Mouse (Mus musculus) embryonic stem cell, embryonic (primary cell): ENCODE measurements around the gene Lmnb2.

Source experiments
- CTCF ChIA-PET, 4 experiments: fragments of 300-600 bp in 2 of 4; fragments of 350-600 bp in 2 of 4; sonication (Branson Sonifier 250); formaldehyde crosslinking; loops; one replicate each; lab custom pipeline; 2022; ENCODE audit warnings: inconsistent platforms in 2 of 4; lab: Charles Lee
- POLR2A ChIA-PET, 4 experiments: fragments of 300-600 bp in 2 of 4; fragments of 350-600 bp in 2 of 4; sonication (Branson Sonifier 250); formaldehyde crosslinking; loops; one replicate each; lab custom pipeline; 2022; ENCODE audit warnings: antibody characterized with exemption in 4 of 4, inconsistent platforms in 1 of 4; lab: Charles Lee

The Lmnb2 gene

DNA sequence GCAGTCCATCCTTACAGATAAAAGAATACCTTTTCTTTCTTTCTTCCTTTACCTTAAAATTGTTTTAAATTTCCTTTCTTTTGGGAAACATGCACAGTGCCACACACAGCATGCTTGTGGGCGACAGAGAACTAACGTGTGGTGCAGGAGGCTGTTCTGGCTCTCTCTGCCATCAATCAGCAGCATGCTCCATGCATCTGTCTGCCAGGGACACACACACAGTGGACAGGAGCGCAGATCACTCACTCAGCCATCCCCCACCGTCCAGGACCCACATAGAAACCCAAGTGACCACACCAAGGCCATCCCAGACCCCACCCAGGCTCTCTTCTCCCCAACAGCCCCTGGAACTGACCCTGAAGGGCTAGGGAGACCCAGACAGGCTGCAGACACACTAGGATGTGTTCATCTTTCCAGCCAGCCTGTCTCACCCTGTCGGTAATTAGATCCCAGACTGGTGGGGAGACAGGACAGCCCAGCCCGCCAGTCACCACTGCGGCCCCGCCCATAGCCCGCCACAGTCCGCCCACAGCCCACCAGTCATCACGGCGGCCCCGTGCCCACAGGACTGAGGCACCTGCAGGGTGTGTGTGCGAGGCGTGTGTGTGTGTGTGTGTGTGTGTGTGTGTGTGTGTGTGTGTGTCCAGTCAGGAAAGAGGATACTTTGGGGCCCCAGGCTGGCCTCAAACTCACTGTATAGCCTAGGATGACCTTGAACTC is 20.9 kb upstream of the Lmnb2 start:
- CTCF ChIA-PET = interaction anchor here in 3 of 4 experiments (0.5 to 2.6 kb wide), 9 partner anchors 8 to 58 kb away, joined by 3 to 22 read pairs (median 7); partner anchors contain the start of gene Gadd45b (in 2 of the 3)
- POLR2A ChIA-PET = interaction anchor here in 3 of 4 experiments (0.7 to 26.8 kb wide), 26 partner anchors 8 to 462 kb away, joined by 3 to 1108 read pairs (median 7); partner anchors contain the start of genes Gadd45b (in 3 of the 3), Lmnb2 (in 2 of the 3), Ap3d1 (in 1 of the 3) and Slc39a3 (in 1 of the 3)

DNA sequence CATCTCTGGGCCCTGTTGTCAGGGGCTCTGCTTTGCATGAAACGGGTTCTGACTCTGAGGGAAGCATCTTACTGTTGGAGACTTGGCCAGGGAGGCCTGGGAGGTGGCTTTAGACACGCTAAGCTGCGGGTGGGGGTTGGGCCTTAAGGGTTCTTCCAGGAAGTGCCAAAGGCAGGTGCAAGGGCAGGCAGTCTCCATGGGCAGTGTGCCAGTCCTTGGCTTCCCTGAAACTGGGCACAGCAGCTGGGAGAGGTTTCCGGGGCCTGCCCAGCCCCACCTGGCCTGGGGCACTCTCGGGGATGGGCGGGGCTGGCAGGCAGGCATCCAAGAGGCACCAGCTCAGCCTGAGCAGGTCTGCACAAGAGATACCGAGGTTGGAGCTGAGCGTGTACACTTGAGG is 19.6 kb upstream of the Lmnb2 start:
- ChIA-PET POLR2A (interaction anchor here (0.7 to 26.8 kb wide), 28 partner anchors 3 to 315 kb away, joined by 3 to 1108 read pairs (median 4); partner anchors contain the start of genes Gadd45b (in 4 of the 4), Amh (in 1 of the 4), Csnk1g2 (in 1 of the 4) and Eef2 (in 1 of the 4)), CTCF (interaction anchor here (0.6 to 2.3 kb wide), 10 partner anchors 8 to 53 kb away, joined by 3 to 16 read pairs (median 4); partner anchors contain the start of gene Gadd45b (in 2 of the 4))

DNA sequence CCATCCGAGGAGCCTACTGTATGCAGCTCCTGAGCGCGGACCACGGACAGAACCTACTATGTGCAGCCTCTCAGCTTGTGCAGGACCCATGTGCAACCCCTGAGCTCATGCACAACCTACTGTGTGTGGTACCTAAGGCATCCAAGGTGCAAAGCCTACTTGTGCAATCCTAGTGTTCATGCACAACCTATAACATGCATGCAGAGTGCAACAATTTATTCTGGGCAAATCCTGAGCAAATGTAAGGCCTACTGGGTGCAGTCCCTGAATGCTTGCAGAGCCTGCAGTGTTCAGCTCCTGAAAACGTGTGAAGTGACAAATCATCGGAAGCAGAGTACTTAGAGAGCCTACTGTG is 18.7 kb upstream of the Lmnb2 start:
- CTCF ChIA-PET = interaction anchor here (0.6 to 2.3 kb wide), 18 partner anchors 8 to 62 kb away, joined by 3 to 16 read pairs (median 4); partner anchors contain the start of gene Timm13 (in 1 of the 4)

DNA sequence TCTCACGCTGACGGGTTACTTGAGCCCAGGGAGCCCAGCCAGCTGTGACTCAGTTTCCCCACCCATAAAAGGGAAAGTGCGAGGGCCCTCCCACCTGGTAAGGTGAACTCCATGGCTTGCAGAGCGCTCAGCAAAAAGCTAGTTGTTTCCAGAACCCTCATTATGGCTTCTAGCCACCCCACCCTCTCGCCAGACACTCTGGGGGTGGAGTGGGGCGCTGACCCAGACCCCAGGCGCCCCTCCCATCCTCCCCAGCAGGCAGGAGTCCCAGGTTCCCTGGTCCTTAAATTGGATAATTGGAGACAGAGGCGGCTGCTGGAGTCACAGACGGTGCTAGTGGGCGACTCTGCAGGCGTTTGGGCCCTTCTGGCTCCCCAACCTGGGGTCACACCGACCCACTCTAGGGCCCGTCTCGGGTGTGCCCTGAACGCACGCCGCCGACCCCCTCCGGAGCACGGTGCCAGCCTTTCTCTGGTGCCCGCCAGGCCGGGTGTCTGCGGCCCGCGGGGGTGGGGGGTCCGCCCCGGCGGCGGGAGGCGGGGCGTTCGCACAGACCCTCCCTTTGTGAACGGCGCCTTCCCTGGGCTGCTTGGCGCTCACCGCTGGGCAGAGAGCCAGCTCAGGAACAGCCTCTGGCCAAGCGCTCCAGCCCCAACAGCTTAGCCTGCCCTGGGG is 18.2 kb upstream of the Lmnb2 start:
- ChIA-PET POLR2A (interaction anchor here in 3 of 4 experiments (0.8 to 26.8 kb wide), 26 partner anchors 4 to 314 kb away, joined by 3 to 1108 read pairs (median 6); partner anchors contain the start of genes Csnk1g2 (in 1 of the 3), Eef2 (in 1 of the 3), Gadd45b (in 1 of the 3) and Lmnb2 (in 1 of the 3)), CTCF (interaction anchor here (0.6 to 2.3 kb wide), 17 partner anchors 8 to 62 kb away, joined by 3 to 16 read pairs (median 4); partner anchors contain the start of gene Timm13 (in 1 of the 4))

More for the DNA sequence above, 18.7 kb upstream of the Lmnb2 start:
- POLR2A ChIA-PET = interaction anchor here in 3 of 4 experiments (0.8 to 26.8 kb wide), 29 partner anchors 4 to 315 kb away, joined by 3 to 1108 read pairs (median 4); partner anchors contain the start of genes Gadd45b (in 2 of the 3), Csnk1g2 (in 1 of the 3), Eef2 (in 1 of the 3) and Lmnb2 (in 1 of the 3)

DNA sequence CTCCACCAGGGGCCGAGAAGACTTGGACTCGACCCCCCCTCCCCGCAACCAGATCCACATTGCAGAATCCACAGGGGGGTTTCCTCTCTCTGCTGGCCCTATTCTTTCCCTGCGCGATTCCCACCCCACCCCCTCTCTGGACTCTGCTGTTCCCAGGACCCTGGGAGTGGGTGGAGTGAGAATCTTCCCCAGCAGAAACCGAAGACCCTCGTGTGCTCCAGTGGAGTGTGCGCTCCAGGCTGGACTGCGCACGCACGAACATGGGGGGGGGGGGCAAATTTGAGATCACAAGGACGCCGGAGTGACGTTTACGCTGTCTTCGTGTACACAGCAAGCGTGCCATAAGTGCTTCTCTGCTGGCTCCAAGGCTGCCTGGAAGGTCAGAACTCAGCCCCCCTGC is 17.7 kb upstream of the Lmnb2 start:
- ChIA-PET CTCF (interaction anchor here in 3 of 4 experiments (0.9 to 4.2 kb wide), 10 partner anchors 11 to 63 kb away, joined by 3 to 22 read pairs (median 4); no protein-coding TSS in a partner anchor), POLR2A (interaction anchor here in 3 of 4 experiments (0.5 to 26.8 kb wide), 23 partner anchors 5 to 242 kb away, joined by 3 to 1108 read pairs (median 5); partner anchors contain the start of genes Gadd45b (in 1 of the 3), Lmnb2 (in 1 of the 3) and Sgta (in 1 of the 3))

DNA sequence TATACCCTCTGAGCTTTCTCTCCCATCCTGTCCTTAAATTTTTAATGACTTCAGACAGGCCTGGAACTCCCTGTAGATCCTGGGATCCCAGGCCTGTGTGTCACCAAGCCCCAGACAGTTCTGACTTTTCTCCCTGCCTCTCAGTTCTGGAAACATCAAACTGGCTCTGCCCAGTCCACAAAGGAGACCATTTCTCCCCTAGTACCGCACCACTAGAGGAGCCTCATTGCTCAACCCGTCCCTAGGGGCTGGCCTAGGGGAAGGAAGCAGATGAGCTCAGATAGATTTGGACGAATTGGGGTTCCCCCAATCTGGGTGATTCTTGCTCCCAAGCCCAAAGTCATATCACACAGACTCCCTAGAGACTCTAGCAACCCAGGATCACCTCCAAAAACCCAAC is 17.2 kb upstream of the Lmnb2 start:
- CTCF ChIA-PET = interaction anchor here in 3 of 4 experiments (0.6 to 4.2 kb wide), 10 partner anchors 11 to 842 kb away, joined by 3 to 22 read pairs (median 4); no protein-coding TSS in a partner anchor
- POLR2A ChIA-PET = interaction anchor here in 3 of 4 experiments (0.5 to 26.8 kb wide), 28 partner anchors 5 to 259 kb away, joined by 3 to 1108 read pairs (median 4); partner anchors contain the start of genes Lmnb2 (in 2 of the 3), Ap3d1 (in 1 of the 3) and Gadd45b (in 1 of the 3)

DNA sequence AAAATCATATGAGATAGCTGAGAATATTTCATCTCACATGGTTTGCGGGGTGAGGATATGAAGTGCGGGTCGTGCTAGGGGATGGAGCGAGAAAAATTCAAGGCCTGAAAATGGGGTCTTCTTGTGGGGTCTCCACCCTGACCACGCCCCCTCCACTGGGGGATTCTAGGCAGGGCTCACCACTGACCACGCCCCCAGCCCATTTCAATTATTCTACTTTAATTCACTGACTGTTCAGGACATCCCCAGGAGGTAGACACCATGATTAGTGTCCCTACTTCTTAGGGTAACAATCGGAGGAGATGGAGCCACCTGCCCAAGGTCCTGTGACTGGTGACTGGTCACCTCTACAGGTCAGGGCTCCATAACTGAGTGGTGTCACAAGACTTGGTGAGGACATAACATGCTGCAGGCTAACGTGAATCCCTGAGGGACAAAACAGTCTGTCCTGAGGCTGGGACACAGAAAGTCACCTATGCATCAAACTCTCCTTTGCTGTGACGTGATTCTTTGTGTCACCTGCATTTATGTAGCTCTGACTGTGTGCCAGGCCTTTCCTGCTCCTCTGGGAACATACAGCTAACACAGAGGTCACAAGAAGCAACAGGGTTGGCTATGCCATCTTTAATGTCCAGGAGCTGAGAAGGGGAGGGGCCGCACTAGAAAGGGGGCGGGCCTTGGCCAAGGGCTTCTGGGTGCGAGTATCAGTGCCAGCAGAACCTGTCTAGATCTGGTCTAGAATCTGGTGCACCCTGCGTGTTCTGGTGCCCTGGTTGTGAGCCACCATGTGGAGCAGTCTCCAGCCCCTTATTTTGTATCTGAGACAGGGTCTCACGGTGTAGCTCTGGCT is 16.3 kb upstream of the Lmnb2 start:
- ChIA-PET POLR2A (interaction anchor here in 3 of 4 experiments (0.6 to 26.8 kb wide), 36 partner anchors 6 to 421 kb away, joined by 3 to 1108 read pairs (median 4); partner anchors contain the start of genes Lmnb2 (in 2 of the 3), Ap3d1 (in 1 of the 3), Eef2 (in 1 of the 3) and Gadd45b (in 1 of the 3)), CTCF (interaction anchor here in 3 of 4 experiments (0.6 to 4.2 kb wide), 13 partner anchors 12 to 841 kb away, joined by 3 to 22 read pairs (median 3); no protein-coding TSS in a partner anchor)

DNA sequence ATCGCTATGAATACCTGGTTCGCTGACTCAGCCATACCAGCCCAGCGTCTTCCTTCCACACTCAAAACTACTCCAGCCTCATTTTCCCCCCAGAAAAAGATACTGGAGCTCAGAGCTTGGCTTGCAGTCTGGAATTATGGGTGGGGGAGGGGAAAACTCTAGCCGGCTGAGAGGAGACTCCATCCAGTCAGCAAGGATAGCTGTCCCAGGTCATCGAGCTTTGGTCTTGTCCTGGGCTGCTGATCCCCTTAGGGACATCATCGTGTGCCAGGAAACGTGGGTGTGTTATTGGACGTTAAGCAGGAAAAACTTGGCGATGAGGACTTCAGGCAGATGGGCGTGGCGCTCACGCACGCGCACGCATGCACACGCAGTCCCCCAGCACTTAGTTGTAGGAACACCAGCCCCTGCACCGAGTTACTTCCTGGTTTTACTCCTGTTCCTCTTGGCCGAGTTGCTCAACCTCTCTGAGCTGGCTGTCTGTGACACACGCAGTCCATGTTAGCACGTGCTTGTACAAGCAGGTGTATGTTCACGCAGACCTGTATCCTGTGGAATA is 15.5 kb upstream of the Lmnb2 start:
- ChIA-PET POLR2A (interaction anchor here (0.6 to 26.8 kb wide), 36 partner anchors 7 to 422 kb away, joined by 3 to 1108 read pairs (median 4); partner anchors contain the start of genes Lmnb2 (in 2 of the 4), Timm13 (in 2 of the 4), Eef2 (in 1 of the 4) and Gadd45b (in 1 of the 4)), CTCF (interaction anchor here (0.5 to 4.2 kb wide), 13 partner anchors 10 to 183 kb away, joined by 3 to 22 read pairs (median 4); no protein-coding TSS in a partner anchor)

DNA sequence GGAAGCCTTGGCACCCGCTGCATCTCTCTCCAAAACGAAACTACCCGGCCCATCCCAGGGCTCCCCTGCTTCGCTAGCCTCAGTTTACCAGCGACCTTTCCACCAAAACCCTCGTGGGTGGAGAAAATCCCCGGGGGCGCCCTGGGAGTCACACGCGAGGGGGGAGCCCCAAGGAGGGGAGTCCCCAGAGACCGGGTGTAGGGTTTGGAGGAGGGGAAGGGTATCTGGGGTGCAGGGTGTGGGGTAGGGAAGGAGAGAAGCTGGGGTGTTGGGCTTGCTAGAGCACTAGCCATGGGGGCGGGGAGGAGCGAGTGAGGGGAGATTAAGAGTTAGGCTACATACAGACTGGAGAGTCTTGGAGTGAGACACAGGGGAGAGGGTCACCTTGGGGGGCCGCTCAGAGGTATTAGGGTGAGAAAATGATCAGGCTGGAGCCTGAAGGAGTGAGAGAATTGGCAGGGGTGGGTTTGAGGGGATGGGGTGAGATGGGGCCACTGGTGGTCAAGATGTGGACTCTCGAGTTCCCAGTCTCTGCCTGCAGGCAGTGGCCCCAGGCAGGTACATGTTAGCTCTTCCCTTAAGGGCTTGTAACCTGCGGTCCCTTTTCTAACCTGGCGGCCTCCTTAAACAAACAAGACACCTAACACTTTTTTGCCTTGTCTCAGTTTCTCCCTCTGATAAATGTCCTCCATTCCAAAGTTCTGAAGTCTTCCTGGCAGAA is 14.8 kb upstream of the Lmnb2 start:
- CTCF ChIA-PET = interaction anchor here (0.5 to 5.3 kb wide), 20 partner anchors 7 to 127 kb away, joined by 3 to 91 read pairs (median 4); no protein-coding TSS in a partner anchor
- POLR2A ChIA-PET = interaction anchor here (0.6 to 26.8 kb wide), 48 partner anchors 7 to 712 kb away, joined by 3 to 1108 read pairs (median 4); partner anchors contain the start of genes Lmnb2 (in 2 of the 4), Timm13 (in 2 of the 4), Ap3d1 (in 1 of the 4) and Eef2 (in 1 of the 4)

DNA sequence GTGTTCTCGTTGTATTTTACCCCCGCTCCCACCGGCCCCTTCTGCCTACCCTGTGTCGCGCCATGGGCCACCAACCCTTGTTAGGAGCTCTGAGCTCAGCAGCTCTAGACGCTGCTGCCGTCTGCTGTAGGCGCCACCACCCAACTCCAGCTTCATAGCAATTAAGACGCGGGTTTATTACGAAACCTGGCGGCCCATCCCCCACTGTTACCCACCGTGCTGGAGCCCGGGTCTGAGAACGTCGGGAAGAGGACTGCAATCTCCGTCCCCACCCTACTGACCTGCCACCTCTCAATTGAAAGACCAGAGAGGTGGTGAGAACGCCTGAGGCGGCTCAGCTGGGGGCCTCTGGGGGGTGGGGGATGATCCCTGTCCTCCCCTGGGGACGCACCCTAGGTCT is 14.2 kb upstream of the Lmnb2 start:
- CTCF ChIA-PET = interaction anchor here in 3 of 4 experiments (0.6 to 5.3 kb wide), 13 partner anchors 8 to 426 kb away, joined by 3 to 91 read pairs (median 4); no protein-coding TSS in a partner anchor
- POLR2A ChIA-PET = interaction anchor here (0.6 to 26.8 kb wide), 44 partner anchors 6 to 711 kb away, joined by 3 to 1108 read pairs (median 4); partner anchors contain the start of genes Timm13 (in 2 of the 4), Ap3d1 (in 1 of the 4), Eef2 (in 1 of the 4) and Gadd45b (in 1 of the 4)

DNA sequence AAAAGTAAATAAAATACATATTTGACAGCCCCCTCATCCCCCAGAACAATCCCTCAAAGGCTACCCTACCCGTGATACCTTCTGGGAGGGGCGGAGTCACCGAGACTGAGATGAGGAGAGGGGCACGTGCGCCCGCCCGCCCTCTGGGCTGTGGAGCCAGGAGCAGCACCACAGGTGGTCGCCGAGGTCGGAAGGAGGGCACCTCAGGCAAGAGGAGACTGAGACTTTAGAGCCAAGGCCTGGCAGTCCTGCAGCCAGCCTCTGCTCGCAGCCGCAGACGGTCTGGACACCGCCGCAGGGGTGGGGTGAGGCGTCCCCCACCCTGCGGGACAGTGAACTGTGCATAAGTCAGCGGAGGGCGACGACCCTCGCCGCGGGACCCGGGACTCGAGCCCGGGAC is 13.7 kb upstream of the Lmnb2 start:
- POLR2A ChIA-PET = interaction anchor here in 3 of 4 experiments (0.6 to 26.8 kb wide), 45 partner anchors 6 to 711 kb away, joined by 3 to 1108 read pairs (median 15); partner anchors contain the start of genes Lmnb2 (in 2 of the 3), Map2k2 (in 2 of the 3), 4930442H23Rik (in 1 of the 3) and Ap3d1 (in 1 of the 3)
- CTCF ChIA-PET = interaction anchor here (0.5 to 5.3 kb wide), 14 partner anchors 9 to 666 kb away, joined by 3 to 91 read pairs (median 4); no protein-coding TSS in a partner anchor

DNA sequence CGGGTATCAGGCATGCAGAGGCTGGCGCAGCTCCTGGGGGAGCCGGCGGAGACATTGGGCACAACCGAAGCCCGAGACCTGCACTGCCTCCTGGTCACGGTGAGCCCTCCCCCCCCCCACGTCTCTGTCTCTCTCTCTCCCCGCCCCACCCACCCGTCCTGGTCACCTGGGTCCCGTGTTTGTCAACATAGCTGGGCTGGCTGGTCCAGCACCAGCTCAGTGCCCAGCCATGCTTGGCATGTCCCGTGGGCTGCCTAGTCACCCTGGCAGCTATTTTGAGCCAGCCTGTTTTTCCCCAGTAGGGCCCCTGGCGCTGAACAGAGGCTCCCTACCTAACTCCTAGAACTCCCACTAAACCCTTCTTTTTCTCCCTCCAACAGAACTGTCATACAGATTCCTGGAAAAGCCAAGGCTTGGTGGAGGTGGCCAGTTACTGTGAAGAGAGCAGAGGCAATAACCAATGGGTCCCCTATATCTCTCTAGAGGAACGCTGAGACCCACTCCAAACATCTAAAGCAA is 13.2 kb upstream of the Lmnb2 start:
- ChIA-PET POLR2A (interaction anchor here in 3 of 4 experiments (0.7 to 26.8 kb wide), 51 partner anchors 5 to 421 kb away, joined by 3 to 1108 read pairs (median 31); partner anchors contain the start of genes Lmnb2 (in 2 of the 3), Sgta (in 2 of the 3), Timm13 (in 2 of the 3) and 4930442H23Rik (in 1 of the 3)), CTCF (interaction anchor here (0.5 to 5.7 kb wide), 12 partner anchors 8 to 666 kb away, joined by 3 to 96 read pairs (median 5); no protein-coding TSS in a partner anchor)

DNA sequence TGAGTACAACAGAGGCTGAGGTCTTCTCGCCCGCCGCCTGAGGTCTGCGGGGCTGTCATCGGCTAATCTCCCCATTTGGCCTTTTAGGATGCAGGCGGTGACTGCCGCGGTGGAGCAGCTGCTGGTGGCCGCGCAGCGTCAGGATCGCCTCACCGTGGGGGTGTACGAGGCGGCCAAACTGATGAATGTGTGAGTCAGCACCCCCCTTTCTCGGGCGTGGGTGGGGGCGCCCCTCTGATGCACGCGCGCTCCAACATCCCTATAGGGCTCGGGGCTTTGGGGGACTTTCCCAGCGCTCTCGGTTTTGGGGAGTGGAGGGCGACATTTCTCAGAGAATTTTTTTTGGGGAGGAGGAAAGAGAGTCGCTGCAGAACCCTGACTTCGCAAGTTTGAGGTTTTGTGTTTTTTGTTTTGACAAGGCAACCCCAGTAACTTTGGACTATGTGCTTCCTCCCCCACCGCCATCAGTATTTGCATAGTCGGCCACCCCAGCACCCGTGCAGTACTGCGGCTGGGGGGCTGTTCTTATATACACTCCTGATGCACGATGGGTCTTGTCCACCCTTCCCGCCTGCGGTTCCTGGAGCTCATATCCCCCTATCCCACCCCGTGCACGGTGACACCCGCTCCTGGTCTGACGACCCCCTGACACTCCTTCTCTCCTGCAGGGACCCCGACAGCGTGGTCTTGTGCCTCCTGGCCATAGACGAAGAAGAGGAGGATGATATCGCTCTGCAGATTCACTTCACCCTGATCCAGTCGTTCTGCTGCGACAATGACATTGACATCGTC is 12.5 kb upstream of the Lmnb2 start:
- ChIA-PET CTCF (interaction anchor here (0.7 to 5.7 kb wide), 29 partner anchors 9 to 640 kb away, joined by 3 to 105 read pairs (median 13); partner anchors contain the start of genes Ap3d1 (in 1 of the 4), Gng7 (in 1 of the 4) and Timm13 (in 1 of the 4)), POLR2A (interaction anchor here (0.5 to 26.8 kb wide), 143 partner anchors 5 to 612 kb away, joined by 3 to 1108 read pairs (median 9); partner anchors contain the start of genes Lmnb2 (in 3 of the 4), Slc39a3 (in 3 of the 4), Amh (in 2 of the 4) and Ap3d1 (in 2 of the 4))
